In the genomic region with DNA sequence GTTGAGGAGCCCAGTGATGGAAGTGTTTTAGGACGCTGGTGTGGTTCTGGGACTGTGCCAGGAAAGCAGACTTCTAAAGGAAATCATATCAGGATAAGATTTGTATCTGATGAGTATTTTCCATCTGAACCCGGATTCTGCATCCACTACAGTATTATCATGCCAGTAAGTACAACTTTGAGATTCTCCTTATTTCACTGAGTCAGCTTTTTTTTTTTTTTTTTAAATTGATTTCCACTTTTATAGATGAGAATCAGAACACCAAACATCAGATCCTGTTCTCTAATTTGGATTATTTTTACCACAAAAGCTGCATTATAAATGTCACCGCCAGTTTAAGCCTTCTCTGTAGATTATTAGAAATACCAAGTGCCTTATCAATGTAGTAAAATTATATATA, we compare ENCODE assay signal across 16 mouse cellular contexts.
"Had no signal": no experiment of that assay in that cellular context is flagged by ENCODE, and none has a peak within 500 bp of the region (broad histone marks: within the 10 kb centered on the region; RNA-seq: fewer than 3 reads in every experiment).

No protein-coding gene starts in this region.

- H3K4me1 ChIP-seq: neural tube, embryonic 13.5 days; neural tube, embryonic 15.5 days; stomach, embryonic 15.5 days had no signal

- H3K4me2 ChIP-seq: neural tube, embryonic 13.5 days; neural tube, embryonic 15.5 days; stomach, embryonic 15.5 days had no signal

- H3K27ac ChIP-seq: neural tube, embryonic 13.5 days; neural tube, embryonic 15.5 days; stomach, embryonic 15.5 days; stomach, postnatal 0 days had no signal

- DNase-seq: retina, postnatal 1 day; right cerebral cortex, adult 18-20 months; right cerebral cortex, postnatal 14 days; right cerebral cortex, postnatal 25 days; right cerebral cortex, postnatal 4 days; spleen, adult 18-20 months; thymus, adult 18-20 months; thymus, adult 2 months; thymus, postnatal 14 days; thymus, postnatal 25 days; thymus, postnatal 36 days; thymus, postnatal 4 days had no signal

- H3K4me3 ChIP-seq: neural tube, embryonic 13.5 days; neural tube, embryonic 15.5 days; stomach, embryonic 15.5 days had no signal

- H3K9ac ChIP-seq: neural tube, embryonic 13.5 days; neural tube, embryonic 15.5 days; stomach, embryonic 15.5 days had no signal

- H3K36me3 ChIP-seq: neural tube, embryonic 13.5 days; neural tube, embryonic 15.5 days; stomach, embryonic 15.5 days had no signal

- H3K27me3 ChIP-seq: neural tube, embryonic 13.5 days; neural tube, embryonic 15.5 days; stomach, embryonic 15.5 days had no signal

- H3K9me3 ChIP-seq: neural tube, embryonic 13.5 days; neural tube, embryonic 15.5 days; stomach, embryonic 15.5 days had no signal
